Mouse (Mus musculus) left cerebral cortex, adult 8-10 months (tissue): ENCODE measurements around the gene Cadps2. TPM values are rescaled to one million over a fixed set of nuclear protein-coding genes. Genes with fewer than 3 reads are reported as not detected.
A peak's percentile ranks its signal among the peaks of the same experiment; 100 is the strongest.

Source experiments
- DNase-seq, 2 experiments: peaks; one replicate each; pipeline ENCODE4 v3.0.0; 2022; ENCODE audit warnings: low spot score in 2 of 2
- total RNA-seq, 4 experiments: library from RNA; stranded (reverse); gene quantifications; 2 replicates each; pipeline ENCODE4 v1.2.4; 2022

Gene Cadps2
- total RNA-seq, 4 experiments from 2014 or later = 69.8 to 86.7 (median 77.5) TPM

DNA sequence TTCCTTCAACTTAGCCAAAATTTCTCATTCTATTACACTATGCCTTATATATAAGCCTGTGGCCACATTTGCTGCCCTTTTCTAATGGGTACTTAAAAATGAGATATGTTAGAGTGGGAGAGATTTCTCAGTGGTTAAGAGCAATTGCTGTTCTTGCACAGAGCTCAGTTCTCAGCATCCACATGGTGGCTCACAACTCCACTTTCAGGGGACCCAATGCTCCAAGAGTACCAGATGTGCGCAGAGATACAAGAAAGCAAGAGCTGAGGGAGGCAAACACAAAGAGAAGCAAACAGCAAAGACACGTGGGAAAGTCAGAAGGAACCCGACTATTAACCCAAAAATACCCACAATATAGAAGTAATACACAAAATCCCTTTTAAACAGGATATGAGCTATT, 77.0 kb downstream of the Cadps2 start:
- DNase-seq = no peak

DNA sequence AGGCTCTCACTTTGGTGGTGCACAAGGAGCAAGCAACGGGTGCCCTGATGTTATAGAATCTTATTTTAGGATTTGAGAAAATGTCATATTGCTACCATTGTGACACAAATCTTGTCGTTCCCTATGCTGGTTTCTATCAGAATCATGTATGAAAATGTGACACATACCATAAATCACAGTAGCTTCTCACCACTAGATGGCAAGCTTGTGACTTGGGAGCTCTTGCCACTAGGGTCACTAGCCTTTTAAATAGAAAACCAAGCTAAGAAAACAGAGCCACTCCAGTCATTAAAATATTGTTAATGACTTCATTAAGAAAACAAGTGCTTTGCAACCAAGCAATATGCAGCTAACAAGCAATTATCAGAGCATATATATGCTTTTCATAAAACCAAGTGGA, 81.0 kb downstream of the Cadps2 start:
- DNase-seq = no peak

DNA sequence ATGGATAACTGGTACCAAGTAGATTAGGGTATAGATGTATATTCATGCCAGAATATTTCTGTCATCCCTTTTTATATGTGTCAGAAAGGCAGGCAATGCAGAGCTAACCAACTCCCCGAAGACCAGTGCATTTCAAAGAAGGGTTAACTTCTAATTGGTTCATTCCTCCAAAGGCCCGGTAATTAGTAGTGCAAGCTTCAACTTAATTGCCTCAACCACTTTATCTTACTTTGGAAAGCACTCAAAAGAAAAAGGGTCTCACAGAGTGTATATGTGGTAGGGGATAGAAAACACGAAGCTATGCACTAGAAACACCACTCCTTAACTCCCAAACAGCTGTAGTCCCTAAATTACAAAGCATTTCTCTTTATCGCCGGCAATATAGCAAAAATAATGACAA, 90.4 kb downstream of the Cadps2 start:
- DNase-seq = no peak

DNA sequence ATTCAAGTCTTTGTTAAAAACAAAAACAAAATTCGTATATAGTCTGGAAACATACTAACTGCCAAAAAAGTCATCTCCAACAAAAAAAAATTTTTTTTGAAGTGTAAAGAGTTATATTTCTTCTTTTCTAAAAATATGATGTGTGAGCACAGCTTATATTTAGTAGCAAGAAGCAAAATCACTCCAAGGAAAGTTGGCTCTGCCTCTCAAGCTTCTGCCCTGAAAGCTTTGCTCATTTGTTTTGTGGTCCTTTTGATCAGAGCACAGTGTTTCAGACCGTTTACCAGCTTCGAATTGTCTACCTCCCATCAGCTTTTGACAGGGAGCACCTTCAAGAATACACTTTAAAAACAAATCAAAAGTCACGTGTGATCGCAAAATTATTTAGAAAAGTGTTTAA, 99.2 kb downstream of the Cadps2 start:
- DNase-seq = no peak

DNA sequence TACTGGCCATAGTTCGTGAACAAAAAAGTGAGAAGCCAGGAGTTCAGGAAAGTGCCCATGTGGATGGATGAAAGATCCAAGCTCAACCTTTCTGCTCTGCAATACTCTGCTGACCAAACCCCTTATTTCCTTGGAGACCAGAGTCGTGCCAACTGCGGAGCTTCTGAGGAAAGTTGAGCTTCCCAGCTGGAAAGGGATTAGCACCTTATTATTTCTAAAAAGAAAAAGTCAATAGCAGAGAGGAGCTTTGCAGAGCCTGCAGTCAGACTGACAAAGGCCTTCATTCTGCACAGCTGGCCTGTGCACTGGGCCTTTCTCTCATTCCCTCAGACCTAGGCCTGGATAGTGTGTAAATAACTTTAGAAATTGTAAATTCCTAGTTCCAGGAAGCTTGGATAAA, 106.5 kb downstream of the Cadps2 start:
- DNase-seq = no peak

DNA sequence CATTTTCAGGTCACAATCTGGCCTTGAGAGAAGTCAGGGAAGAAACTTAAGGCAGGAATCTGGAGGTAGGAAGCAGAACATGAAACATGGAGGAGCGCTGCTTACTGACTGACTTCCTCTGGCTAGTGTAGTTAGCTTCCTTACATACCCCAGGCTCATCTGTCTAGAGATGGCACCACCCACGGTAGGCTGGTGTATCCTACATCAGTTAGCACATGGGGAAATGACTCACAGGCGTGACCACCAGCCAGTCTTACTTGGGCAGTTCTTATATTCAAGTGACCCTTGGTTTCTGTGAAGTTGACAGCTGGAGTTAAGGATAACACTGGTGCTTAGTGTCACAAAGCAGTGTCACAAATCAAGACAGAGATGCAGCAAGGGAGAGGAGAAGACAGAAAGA, 110.6 kb downstream of the Cadps2 start:
- DNase-seq = peak in 1 of 2 experiments; percentile 17

DNA sequence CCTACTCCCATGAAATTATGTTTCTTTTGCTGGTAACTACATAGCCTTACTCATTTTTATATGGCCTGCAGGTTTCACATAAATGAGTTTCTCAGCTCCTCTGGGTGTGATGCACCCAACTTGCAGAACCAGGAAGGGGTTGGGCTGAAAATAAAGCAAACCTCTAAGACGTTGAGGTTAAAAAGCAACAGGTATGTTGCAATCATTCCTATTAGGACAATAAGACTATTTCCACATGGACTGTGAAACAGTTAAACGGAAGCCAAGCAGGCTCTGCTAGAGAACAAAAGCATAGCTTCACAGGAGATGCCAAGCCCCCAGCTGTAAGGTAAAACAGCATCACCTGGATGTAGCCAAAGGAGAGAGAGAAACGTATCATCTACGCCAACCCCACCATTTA, 115.5 kb downstream of the Cadps2 start:
- DNase-seq = no peak

DNA sequence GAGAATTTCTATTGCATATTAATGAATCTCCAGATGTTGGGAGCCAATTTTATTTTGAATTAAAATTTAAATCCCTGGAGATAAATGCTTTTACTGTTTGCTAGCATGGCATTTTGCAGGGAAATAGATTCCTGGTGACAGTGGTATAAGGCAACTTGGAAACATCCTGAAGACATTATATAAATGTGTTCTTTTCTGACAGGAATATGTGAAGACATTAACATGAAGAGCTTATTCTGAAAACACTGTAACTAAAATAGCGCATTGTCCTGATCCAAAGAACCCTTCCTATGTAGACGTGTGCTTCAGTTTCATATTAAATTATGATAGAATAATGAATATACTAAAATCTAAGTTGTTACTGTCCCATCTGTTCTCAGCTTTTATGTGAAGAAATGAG, 118.8 kb downstream of the Cadps2 start:
- no peak for DNase-seq

DNA sequence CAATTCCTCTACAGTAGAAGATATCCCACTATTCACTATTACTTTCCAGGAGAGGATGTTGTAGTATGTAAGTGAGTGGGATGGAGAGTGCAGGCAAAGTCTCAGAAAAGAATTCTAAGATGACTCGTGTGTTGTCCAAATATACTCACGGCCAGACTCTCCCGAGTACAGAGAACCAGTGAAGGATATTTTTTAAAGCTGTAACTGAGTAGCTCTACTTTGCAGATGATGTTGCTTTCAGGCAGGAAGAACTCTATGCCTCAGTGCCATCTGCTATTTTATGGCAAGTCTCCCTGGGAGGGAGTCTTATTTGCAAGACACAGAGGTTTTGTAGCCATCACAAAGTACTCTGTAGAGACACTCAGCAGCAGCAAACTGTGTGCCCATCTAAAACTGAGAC, 131.7 kb downstream of the Cadps2 start:
- peak in 1 of 2 experiments; percentile 63 for DNase-seq

DNA sequence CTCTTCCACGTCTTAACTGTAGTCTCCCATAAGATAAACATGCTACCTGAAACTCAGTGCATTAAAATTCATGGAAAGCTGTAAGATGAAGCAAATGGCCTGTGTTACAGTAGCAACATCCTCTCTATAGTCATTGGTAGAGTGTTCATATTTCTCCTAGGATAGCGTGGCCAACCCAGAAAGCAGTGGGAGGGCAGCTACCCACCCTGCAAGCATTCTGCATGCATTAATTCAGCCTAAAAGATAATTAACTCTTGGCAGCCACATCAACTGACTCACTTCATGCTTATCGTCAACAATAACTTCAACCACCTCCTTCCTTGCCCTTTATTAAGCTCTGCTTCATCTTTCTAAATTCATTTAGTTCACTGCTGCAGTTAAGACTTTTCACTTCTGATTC, 138.3 kb downstream of the Cadps2 start:
- DNase-seq = no peak

DNA sequence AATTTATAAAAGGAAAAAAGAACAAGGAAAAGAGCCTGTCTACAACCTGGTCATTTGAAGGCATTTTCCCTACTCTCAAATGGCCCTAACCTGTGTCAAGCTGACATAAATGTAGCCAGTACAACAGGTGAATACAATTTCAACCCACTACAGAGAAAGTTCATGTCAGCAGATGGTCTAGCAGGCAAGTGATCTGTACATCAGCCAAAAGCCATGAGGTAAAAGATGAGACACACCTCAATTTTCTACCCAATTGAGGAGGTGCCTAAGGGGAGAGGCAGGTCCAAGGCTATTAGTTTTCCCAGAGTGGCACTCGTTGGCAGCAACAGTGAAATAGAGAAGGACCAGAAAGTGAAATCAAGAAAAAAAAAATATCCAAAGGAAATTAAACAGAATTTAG, 161.0 kb downstream of the Cadps2 start:
- DNase-seq = no peak

DNA sequence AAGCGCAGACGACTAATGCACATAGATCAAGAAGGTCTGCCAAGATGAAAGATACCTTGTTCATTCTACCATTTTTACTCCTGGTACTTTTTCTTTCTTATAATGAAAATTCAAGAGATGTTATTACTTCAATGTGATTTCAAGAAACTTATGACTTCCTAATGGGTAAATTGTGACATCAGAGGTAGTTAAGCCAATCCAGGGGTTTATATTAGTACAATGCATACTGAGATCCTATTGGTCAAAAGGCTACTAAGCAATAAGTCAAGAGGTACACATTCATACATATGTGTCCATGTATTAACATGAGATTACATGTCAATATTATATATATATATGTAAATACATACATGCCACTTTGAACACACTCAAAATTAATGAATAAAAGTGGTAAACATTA, 184.2 kb downstream of the Cadps2 start, which contains the start of gene Rnf148:
Gene Rnf148 (minus strand): TSS at position 101 of the 400 bp plus-strand sequence.
- no peak for DNase-seq

DNA sequence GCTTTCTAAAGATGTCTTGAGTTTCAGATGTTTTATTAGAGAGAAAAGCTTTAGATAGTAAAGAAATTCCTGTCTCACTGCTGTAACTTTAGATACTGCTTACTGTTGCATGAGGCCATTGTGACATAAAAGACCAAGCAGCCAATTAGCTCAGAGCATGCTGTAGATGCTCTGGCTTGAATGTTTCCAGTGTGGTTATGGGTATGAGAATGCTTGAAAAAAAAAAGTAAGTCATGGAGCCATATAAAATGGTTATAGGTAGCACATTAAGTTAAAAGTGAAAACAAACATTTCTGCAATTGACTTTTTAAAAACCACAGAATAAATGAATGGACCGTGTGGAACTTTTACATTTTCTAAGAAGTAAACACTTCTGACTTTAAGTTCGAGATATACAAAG, 189.0 kb downstream of the Cadps2 start, which contains the start of gene Rnf133:
Gene Rnf133 (minus strand): TSS at position 101 of the 400 bp plus-strand sequence.
- DNase-seq = no peak

DNA sequence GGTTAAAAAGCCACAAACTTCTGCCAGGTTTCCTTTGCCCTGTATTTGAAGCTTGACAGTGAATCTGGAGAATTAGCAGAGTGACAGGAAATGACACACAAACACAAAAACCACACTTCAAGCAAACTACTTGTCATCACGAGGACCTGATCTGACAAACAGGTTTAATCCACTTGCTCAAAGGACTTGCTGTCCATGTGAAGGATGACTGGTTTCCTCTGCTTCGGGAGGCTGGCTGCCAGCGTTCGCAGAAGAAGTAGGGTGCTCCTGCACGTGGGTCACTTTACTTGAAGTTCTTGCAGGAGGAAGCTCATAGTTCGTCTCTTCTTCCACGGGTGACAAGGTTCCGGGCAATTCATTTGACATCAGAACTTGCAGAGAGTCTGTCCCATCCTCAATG, 190.5 kb downstream of the Cadps2 start:
- no peak for DNase-seq

DNA sequence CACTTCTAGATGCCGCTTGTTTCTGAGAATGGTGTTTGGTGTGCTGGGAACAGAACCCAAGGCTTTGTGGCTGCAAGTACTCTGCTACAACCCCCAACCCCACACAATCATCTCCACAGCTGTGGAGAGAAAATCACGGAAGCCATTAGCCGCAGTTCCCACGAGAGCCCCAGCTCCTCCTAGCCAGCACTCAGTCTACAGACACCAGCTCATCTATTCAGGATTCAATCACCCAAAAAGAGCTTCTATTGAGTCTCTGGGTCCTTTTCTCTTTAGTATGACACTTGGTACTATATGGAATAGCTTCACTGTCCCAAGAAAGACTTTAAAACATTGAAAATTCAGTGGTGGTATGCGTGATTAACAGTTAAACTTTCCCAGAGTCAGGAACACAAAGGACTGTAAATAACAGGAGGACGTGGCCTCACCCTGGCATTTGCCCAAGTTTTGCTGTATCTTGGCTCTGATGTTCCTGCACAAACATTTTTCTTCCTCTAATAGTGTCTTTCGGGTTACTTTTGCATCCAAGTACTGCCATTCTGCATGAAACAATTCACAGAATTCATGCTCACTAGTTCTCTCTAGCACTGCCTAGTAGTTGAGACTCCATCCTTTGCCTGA, 191.5 kb downstream of the Cadps2 start:
- DNase-seq = no peak

DNA sequence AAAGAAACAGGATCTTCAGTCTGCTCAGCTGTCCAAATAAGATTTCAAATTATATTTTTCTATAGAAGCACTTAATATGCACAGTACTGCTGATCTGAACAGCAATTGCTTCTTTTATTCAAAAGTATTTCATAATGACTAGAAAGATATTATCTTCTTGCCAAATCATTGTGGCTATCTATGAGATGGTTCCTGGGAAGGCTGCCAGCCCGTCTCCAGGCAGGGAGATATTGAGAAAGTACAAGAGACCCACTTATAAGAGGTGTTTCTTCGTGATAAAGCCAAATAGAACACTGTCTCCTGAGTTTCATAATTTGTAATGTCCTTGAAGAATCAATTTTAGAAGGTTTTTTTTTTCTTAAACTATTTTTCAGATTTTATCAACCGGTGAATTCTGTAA, 202.1 kb downstream of the Cadps2 start:
- peak in 1 of 2 experiments; percentile 22 for DNase-seq

DNA sequence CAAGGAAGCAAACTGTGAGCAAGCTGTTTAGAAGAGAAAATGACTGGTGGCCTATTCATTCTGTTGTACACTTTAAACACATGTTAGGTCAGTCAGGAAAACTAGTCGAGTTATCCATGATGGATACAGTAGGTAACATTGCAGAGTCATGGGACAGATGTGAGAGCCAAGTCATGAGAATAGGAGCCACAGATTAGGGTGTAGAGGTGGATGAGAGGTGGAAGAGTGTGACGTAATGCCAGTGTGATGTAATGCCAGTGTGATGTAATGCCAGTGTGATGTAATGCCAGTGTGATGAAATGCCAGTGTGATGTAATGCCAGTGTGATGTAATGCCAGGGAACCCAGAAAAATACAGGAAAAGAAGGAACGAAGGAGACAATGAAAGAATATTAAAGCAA, 204.0 kb downstream of the Cadps2 start:
- DNase-seq = no peak

DNA sequence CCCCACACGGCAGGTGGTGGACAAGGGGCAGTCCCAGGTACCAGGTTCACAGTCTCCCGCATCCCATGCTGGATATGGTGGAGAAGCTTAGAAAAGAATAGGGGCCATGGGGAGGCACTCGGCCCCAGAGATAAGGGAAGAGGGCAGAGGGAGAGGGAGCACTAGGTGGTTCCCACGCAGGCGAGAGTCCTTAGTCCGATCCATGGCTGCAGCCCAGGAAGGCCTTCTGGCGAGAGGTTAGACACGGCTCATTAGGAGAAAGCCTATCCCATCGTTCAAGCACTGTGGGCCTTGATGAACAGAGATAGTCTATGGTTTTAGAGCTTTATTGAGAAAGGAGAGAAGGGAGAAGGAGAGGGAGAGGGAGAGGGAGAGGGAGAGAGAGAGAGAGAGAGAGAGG, 205.2 kb downstream of the Cadps2 start:
- DNase-seq = no peak

DNA sequence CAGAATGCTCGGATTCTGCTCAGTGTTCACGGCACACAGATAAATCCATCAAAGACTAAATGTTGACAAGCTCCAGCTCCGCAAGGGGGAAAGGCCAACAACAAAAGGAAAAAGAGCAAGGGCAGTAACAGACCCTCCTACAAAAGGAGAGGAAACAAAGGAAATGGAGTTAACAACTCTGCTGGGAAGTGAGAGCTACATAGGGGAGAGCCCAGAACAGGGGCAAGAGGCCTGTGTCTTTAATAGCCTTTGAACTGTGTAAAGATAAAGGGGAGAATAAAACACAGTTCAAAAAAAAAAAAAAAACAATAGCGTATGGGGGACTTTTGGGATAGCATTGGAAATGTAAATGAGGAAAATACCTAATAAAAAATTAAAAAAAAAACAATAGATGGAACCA, 208.8 kb downstream of the Cadps2 start:
- DNase-seq = no peak

DNA sequence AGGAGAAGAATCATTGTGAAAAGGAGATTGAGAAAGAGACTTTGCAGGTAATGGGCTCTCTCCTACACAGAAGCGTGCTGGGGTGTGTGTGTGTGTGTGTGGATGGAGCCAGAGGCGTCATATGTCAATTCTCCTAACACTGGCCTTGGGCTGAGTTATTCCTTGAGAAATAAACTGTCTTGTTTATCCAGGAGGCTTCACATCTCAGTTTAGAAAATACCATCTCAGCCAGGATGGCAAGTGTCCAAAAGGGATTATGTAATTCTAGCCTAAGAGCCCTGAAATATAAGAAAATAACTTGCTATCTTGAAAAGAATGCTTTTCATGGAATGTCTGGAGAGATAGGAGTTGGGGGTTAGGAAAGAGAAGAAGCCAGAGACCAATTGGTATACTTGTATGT, 264.1 kb downstream of the Cadps2 start:
- no peak for DNase-seq

DNA sequence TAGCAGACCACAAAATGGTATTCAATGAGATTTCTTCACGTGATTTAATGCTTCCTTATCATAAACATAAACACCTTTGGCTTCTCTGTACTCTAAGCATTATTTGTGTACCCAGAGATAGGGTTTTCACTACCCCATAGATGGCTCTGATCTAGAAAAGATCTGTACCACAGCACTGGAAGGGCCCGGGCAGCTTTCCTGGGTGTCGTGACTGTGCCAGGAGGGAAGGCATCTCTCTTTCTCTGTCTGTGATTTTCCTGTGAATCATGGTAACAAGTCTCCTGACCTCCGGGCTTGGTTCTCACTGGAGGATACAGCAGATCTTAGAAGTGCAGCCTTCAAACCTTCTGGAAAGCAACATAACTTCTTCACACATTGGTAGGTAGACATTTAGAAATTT, 265.5 kb downstream of the Cadps2 start:
- no peak for DNase-seq

DNA sequence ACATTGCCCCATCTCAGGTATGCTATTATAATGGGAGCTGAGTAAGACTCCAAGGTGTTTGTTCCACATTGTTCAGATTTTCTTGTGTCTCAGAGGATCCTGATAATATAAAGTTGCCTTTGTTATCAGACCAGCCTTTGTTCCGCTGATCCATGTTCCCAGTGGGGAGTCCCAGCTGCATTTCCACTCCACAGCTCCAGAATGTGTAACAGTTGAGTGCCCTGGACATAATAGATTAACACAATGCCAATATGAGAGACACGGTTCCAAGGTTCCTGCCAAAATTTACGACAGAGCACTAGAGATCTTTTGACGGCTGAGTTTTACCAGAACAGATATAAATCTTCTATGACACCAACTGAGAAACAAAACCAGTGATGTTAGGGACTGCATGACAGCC, 266.8 kb downstream of the Cadps2 start:
- no peak for DNase-seq

DNA sequence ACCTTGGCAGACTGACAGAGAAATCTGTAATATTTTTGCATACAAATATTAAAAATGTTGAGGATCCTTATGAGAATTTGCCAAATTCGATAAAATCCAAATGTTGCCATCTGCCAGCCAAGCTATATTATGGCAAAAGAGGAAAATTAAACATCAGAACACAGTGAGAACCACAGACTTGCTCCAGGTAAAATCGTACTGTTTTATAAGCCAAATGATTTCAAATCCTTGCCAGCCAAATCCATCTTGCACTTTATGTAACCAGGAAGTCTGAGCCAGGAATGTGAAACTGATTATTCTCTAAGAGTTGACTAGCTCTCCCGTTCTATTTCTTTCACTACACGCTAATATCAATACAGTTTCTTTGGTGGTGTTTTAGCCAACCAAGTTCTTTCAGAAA, 269.5 kb downstream of the Cadps2 start:
- DNase-seq = no peak

DNA sequence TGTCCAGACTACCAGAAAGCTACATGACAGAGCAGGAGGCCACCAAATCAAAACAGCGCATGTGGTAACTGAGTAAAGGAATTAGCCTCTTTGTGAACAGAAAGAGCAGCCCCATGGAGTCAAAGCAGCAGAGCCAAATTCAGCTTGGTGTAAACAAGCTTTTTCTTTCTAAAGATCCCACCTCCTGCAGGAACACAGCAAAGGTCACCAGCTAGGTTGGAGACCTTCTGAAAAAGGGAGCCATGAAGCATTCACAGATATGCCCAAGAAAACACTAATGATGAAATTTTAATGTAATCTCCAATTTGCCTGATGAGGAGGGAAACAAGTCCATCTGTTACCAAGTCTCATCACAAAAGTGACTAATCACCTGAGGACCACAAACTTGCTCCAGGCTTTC, 270.5 kb downstream of the Cadps2 start:
- DNase-seq = no peak
